Mouse (Mus musculus) ES-E14 (cell line): Measurements from ENCODE around the gene Hkdc1.

Source experiments
- HCFC1 ChIP-seq: IDR thresholded peaks from 2 replicates; pipeline ENCODE4 v1.6.1; 2012; ENCODE audit warnings: low read length, inconsistent platforms, borderline replicate concordance; ENCODE audit not compliant: insufficient read depth
- MAFK ChIP-seq: IDR thresholded peaks from 2 replicates; pipeline ENCODE4 v1.6.1; 2014; ENCODE audit warnings: mild to moderate bottlenecking, low read depth, low read length, inconsistent platforms; ENCODE audit not compliant: insufficient read depth
- ZC3H11A ChIP-seq: IDR thresholded peaks from 2 replicates; pipeline ENCODE4 v1.6.1; 2012; ENCODE audit warnings: low read depth, mild to moderate bottlenecking, inconsistent platforms, low read length, borderline replicate concordance
- ZNF384 ChIP-seq: IDR thresholded peaks from 2 replicates; pipeline ENCODE4 v1.6.1; 2012; ENCODE audit warnings: low read depth, low read length, inconsistent platforms

DNA sequence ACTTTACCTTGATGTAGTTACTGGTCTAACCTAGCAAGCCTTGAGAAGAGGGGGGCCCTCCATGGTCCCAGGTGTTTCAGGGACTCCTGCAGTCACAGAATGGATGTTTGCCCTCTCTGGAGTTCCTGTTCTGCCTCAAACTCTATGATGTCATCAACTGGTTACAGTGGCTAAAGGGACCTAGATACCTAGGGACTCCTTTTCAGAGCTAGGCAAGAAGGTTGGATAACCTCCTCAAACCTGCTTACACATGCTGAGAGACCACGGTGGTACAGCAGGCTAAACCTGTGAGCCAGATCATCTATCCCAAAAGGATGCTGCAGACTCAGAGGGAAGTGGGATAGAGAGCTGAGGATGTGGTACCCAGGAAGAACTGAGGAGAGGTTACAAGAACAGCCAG is 42.5 kb downstream of the Hkdc1 start, which contains the start of gene Hk1:
- no peak for TF ChIP-seq ZC3H11A
- no peak for TF ChIP-seq HCFC1
- no peak for TF ChIP-seq MAFK
- no peak for TF ChIP-seq ZNF384
